ENCODE assay signal across 9 mouse cellular contexts in the genomic region with DNA sequence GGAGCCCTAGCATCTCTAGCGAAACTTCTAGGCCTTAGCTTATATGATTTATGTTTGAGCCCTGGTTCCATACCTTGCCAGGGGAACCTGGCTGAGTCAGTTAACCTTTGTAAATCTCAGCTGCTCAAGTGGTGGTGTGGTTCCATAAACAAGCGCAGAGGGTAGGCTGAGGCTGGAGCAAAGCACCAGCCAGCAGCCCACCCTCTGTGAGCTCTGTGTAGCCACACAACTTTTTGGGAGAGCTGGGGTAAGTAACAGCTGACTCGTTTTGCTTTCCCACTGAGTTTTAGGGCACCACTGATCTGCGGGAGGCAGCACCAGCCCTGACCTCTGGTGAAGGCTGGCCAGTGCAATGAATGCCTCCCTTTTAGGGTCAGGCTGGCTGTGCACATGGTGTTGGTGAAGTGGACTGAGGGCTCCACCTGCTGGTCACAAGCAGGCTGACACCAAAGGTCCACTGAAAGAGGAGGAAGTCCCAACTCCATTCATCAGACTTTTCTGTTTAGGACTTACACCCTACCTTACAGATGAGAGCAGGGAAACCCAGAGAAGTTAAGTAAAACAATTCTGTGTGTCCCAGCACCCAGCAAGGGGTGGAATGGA. TPM values are rescaled to one million over a fixed set of nuclear protein-coding genes. Genes with fewer than 3 reads are reported as not detected.
DNase-seq lines count a peak whose midpoint lies in the region; ATAC-seq and TF ChIP-seq lines count a peak whose summit lies in the region.
"Had no signal": no experiment of that assay in that cellular context is flagged by ENCODE, and none has a peak within 500 bp of the region (broad histone marks: within the 10 kb centered on the region; RNA-seq: fewer than 3 reads in every experiment).

No protein-coding gene starts in this region.

- peak; percentile 91 for TF ChIP-seq CTCF in liver, postnatal 0 days (IDR thresholded peaks at IDR 0.05; ENCODE audit: low read depth)
- peak; percentile 87; the same call in 1 of the 2 replicates for TF ChIP-seq CTCF in testis, adult 2 months (IDR thresholded peaks at IDR 0.05; ENCODE audit: control insufficient read depth, insufficient read depth, insufficient replicate concordance, low read depth, low read length)

- DNase-seq in CD4-positive, CD25-positive, alpha-beta regulatory T cell, adult 2 months (ENCODE audit: low read depth, low spot score): peak; percentile 66
- peak; percentile 77 to 78 for DNase-seq in adrenal gland, postnatal 36 days
- peak; percentile 69 for DNase-seq in embryonic facial prominence, embryonic 14.5 days (ENCODE audit: low spot score)
- peak; percentile 71 to 80 for DNase-seq in heart, postnatal 14 days
- DNase-seq in kidney, postnatal 36 days: peak; percentile 62 to 84
- peak; percentile 69 for DNase-seq in liver, postnatal 0 days

- 44% methylated on average over 4 of the region's 4 CpGs for WGBS in embryonic facial prominence, embryonic 14.5 days
- 47% methylated on average over 4 of the region's 4 CpGs for WGBS in liver, postnatal 0 days (ENCODE audit: insufficient replicate concordance)
- WGBS in neural tube, embryonic 14.5 days: 44% methylated on average over 4 of the region's 4 CpGs

- no peak overlapping the region for H3K9ac ChIP-seq in embryonic facial prominence, embryonic 14.5 days (ENCODE audit: low read depth, low read length)
- no peak overlapping the region for H3K9ac ChIP-seq in liver, postnatal 0 days (replicated peaks)
- H3K9ac ChIP-seq in neural tube, embryonic 14.5 days (replicated peaks; ENCODE audit: low read depth, low read length): no peak overlapping the region
- H3K9ac ChIP-seq: embryonic facial prominence, embryonic 13.5 days had no signal

- H3K4me2 ChIP-seq in embryonic facial prominence, embryonic 14.5 days (ENCODE audit: low read depth, low read length): no peak overlapping the region
- H3K4me2 ChIP-seq in liver, postnatal 0 days (ENCODE audit: low read depth, low read length): no peak overlapping the region
- H3K4me2 ChIP-seq in neural tube, embryonic 14.5 days (ENCODE audit: low read depth, low read length): no peak overlapping the region
- H3K4me2 ChIP-seq: embryonic facial prominence, embryonic 13.5 days had no signal

- intact Hi-C loops in heart, postnatal 14 days (cut with DNase I): loop anchor here (2.0 kb wide), 1 partner anchor 28 kb away; no protein-coding TSS in a partner anchor

- TF ChIP-seq POLR2A in testis, adult 2 months (IDR thresholded peaks at IDR 0.05; ENCODE audit: control insufficient read depth, low read depth, low read length): no peak

- H3K4me1 ChIP-seq in embryonic facial prominence, embryonic 14.5 days (ENCODE audit: control insufficient read depth, insufficient read depth, low read length): no peaks in the 10 kb centered on the region
- no peaks in the 10 kb centered on the region for H3K4me1 ChIP-seq in liver, postnatal 0 days (ENCODE audit: insufficient read depth)
- no peaks in the 10 kb centered on the region for H3K4me1 ChIP-seq in neural tube, embryonic 14.5 days (ENCODE audit: control insufficient read depth, insufficient read depth, low read length)
- no peaks in the 10 kb centered on the region for H3K4me1 ChIP-seq in testis, adult 2 months (ENCODE audit: control insufficient read depth, insufficient read depth, low read length)
- H3K4me1 ChIP-seq: embryonic facial prominence, embryonic 13.5 days had no signal

- 0 out of 2 replicates have a peak, but pooled peaks cover 6% of the 10 kb centered on the region for H3K36me3 ChIP-seq in embryonic facial prominence, embryonic 14.5 days (ENCODE audit: control insufficient read depth, insufficient read depth, low read length)
- H3K36me3 ChIP-seq in liver, postnatal 0 days (replicated peaks; ENCODE audit: insufficient read depth, low read length): 0 out of 2 replicates have a peak, but pooled peaks cover 9% of the 10 kb centered on the region
- H3K36me3 ChIP-seq in neural tube, embryonic 14.5 days (ENCODE audit: control insufficient read depth, insufficient read depth, low read length): no peaks in the 10 kb centered on the region
- no peaks in the 10 kb centered on the region for H3K36me3 ChIP-seq in testis, adult 2 months (ENCODE audit: control insufficient read depth, insufficient read depth, low read length)

- H3K27me3 ChIP-seq in embryonic facial prominence, embryonic 14.5 days (replicated peaks; ENCODE audit: control insufficient read depth, insufficient read depth, low read length): no peaks in the 10 kb centered on the region
- H3K27me3 ChIP-seq in liver, postnatal 0 days (ENCODE audit: insufficient read depth, low read length): no peaks in the 10 kb centered on the region
- H3K27me3 ChIP-seq in neural tube, embryonic 14.5 days (ENCODE audit: control insufficient read depth, insufficient read depth, low read length): no peaks in the 10 kb centered on the region
- H3K27me3 ChIP-seq in testis, adult 2 months (ENCODE audit: control insufficient read depth, insufficient read depth, low read length): no peaks in the 10 kb centered on the region
- H3K27me3 ChIP-seq: embryonic facial prominence, embryonic 13.5 days had no signal

- TF ChIP-seq EP300 in liver, postnatal 0 days (IDR thresholded peaks at IDR 0.05; ENCODE audit: low read depth): no peak

- ATAC-seq in embryonic facial prominence, embryonic 14.5 days (ENCODE audit: low read depth): peak; percentile 79
- ATAC-seq in liver, postnatal 0 days: peak; percentile 57; the same call in 1 of the 2 replicates
- peak; percentile 77; the same call in 1 of the 2 replicates for ATAC-seq in neural tube, embryonic 14.5 days (ENCODE audit: low read depth)

- no peak overlapping the region for H3K4me3 ChIP-seq in embryonic facial prominence, embryonic 14.5 days (ENCODE audit: low read depth, low read length)
- no peak overlapping the region for H3K4me3 ChIP-seq in liver, postnatal 0 days (ENCODE audit: low read depth, low read length)
- no peak overlapping the region for H3K4me3 ChIP-seq in neural tube, embryonic 14.5 days (ENCODE audit: low read depth, low read length)
- no peak overlapping the region for H3K4me3 ChIP-seq in testis, adult 2 months (ENCODE audit: control insufficient read depth, low read depth, low read length)
- H3K4me3 ChIP-seq: embryonic facial prominence, embryonic 13.5 days had no signal

- H3K27ac ChIP-seq in embryonic facial prominence, embryonic 14.5 days (replicated peaks; ENCODE audit: low read depth, low read length): no peak overlapping the region
- no peak overlapping the region for H3K27ac ChIP-seq in liver, postnatal 0 days (ENCODE audit: low read depth)
- no peak overlapping the region for H3K27ac ChIP-seq in neural tube, embryonic 14.5 days (ENCODE audit: low read depth, low read length)
- H3K27ac ChIP-seq in testis, adult 2 months (ENCODE audit: control insufficient read depth, insufficient read depth, low read depth, low read length): no peak overlapping the region
- H3K27ac ChIP-seq: embryonic facial prominence, embryonic 13.5 days had no signal

- H3K9me3 ChIP-seq in embryonic facial prominence, embryonic 14.5 days (ENCODE audit: control insufficient read depth, low read length): no peaks in the 10 kb centered on the region
- H3K9me3 ChIP-seq in liver, postnatal 0 days (ENCODE audit: low read length): no peaks in the 10 kb centered on the region
- H3K9me3 ChIP-seq in neural tube, embryonic 14.5 days (ENCODE audit: control insufficient read depth, low read length): no peaks in the 10 kb centered on the region
- H3K9me3 ChIP-seq: embryonic facial prominence, embryonic 13.5 days had no signal

RNA-seq across cellular contexts. Expression of gene Crb2, which starts 26.7 kb away (rescaled TPM):
- total RNA-seq in adrenal gland, postnatal 36 days (2021): under 1 TPM; 0.33 to 0.53 TPM
- polyA plus RNA-seq in embryonic facial prominence, embryonic 14.5 days (2014; fragmentation: Nextera tagmentation; extraction: Ambion mirVana): 0.18 and 0.28 TPM in 2 replicates
- 1 to 10 TPM; 1.1 to 1.5 TPM for total RNA-seq in heart, postnatal 14 days (2021)
- 0.16 and 0.19 TPM in 2 replicates for polyA plus RNA-seq in liver, postnatal 0 days (2015; fragmentation: Nextera tagmentation; extraction: Ambion mirVana)
- 2.6 and 3.4 TPM in 2 replicates for polyA plus RNA-seq in neural tube, embryonic 14.5 days (2014; fragmentation: Nextera tagmentation; extraction: Ambion mirVana)
- 0.28 and 0.30 TPM in 2 replicates for polyA plus RNA-seq in testis, adult 2 months (2012; rRNA removed)
